Mouse (Mus musculus): Measurements from ENCODE around the gene Abtb1.

- TF ChIP-seq POLR2A (IDR thresholded peaks at IDR 0.05; ENCODE audit: control insufficient read depth, extremely low read depth, insufficient read depth, low read length, poor library complexity), result no peak
- no peak for TF ChIP-seq CTCF (IDR thresholded peaks at IDR 0.05; ENCODE audit: borderline replicate concordance, control insufficient read depth, extremely low read depth, insufficient read depth, low read length, poor library complexity)
These were observed 3.8 kb downstream of the Abtb1 start for GRCm38 (mm10) chr6:88837999-88838398.

All from thymus, adult 2 months (tissue).